24 mouse cellular contexts compared by ENCODE assay signal in the genomic region with DNA sequence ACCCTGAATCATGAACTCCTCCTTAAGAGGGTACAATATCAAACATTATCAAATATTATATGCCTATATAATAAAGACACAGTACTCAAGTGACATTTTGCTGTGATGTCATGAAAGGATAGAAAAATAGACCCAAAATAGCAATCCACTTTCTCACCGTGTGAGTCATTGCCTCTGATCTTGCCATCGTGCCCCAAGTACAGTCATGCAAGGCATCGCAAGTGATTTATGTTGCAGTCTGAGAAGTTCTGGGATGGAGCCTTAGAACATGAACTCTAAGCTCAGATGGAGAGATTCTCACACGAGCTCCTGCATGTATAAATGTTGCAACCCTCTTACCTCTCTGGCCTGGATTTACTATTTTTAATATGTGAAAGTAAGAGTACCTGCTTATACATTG. TPM values are rescaled to one million over a fixed set of nuclear protein-coding genes. Genes with fewer than 3 reads are reported as not detected.
A peak's percentile ranks its signal among the peaks of the same experiment; 100 is the strongest.
DNase-seq lines count a peak whose midpoint lies in the region; ATAC-seq and TF ChIP-seq lines count a peak whose summit lies in the region.
"Had no signal": no experiment of that assay in that cellular context is flagged by ENCODE, and none has a peak within 500 bp of the region (broad histone marks: within the 10 kb centered on the region; RNA-seq: fewer than 3 reads in every experiment).

No protein-coding gene starts in this region.

- no peaks in the 10 kb centered on the region for H3K36me3 ChIP-seq in forebrain, postnatal 0 days (ENCODE audit: insufficient read depth)
- H3K36me3 ChIP-seq in heart, embryonic 10.5 days: no peaks in the 10 kb centered on the region
- H3K36me3 ChIP-seq: embryonic facial prominence, embryonic 15.5 days; forebrain, embryonic 15.5 days; heart, embryonic 15.5 days; hindbrain, embryonic 10.5 days had no signal

- H3K27me3 ChIP-seq in Patski: no peaks in the 10 kb centered on the region
- no peaks in the 10 kb centered on the region for H3K27me3 ChIP-seq in forebrain, postnatal 0 days (ENCODE audit: insufficient read depth, low read length)
- H3K27me3 ChIP-seq in heart, embryonic 10.5 days (ENCODE audit: insufficient read depth, poor library complexity, severe bottlenecking): no peaks in the 10 kb centered on the region
- H3K27me3 ChIP-seq: CH12.LX; embryonic facial prominence, embryonic 15.5 days; forebrain, embryonic 15.5 days; heart, embryonic 15.5 days had no signal

- no peak overlapping the region for H3K9ac ChIP-seq in forebrain, postnatal 0 days
- H3K9ac ChIP-seq: embryonic facial prominence, embryonic 15.5 days; forebrain, embryonic 15.5 days; heart, embryonic 15.5 days; hindbrain, embryonic 14.5 days had no signal

- no peak overlapping the region for H3K27ac ChIP-seq in forebrain, postnatal 0 days (ENCODE audit: low read depth, low read length)
- no peak overlapping the region for H3K27ac ChIP-seq in heart, embryonic 10.5 days
- H3K27ac ChIP-seq: embryonic facial prominence, embryonic 15.5 days; hindbrain, embryonic 10.5 days; hindbrain, embryonic 14.5 days had no signal

- 88% methylated on average over 4 of the region's 4 CpGs for WGBS in forebrain, postnatal 0 days
- 82% methylated on average over 4 of the region's 4 CpGs for WGBS in heart, embryonic 10.5 days

- POLR2A ChIA-PET in Patski (lab: Charles Lee): no interaction called here

- TF ChIP-seq CTCF in Patski (IDR thresholded peaks at IDR 0.05): no peak
- no peak for TF ChIP-seq CTCF in forebrain, postnatal 0 days (IDR thresholded peaks at IDR 0.05; ENCODE audit: low read depth)

- no peak overlapping the region for H3K4me3 ChIP-seq in forebrain, postnatal 0 days (ENCODE audit: low read depth, low read length)
- no peak overlapping the region for H3K4me3 ChIP-seq in heart, embryonic 10.5 days
- H3K4me3 ChIP-seq: embryonic facial prominence, embryonic 15.5 days; erythroblast, embryonic 14.5 days; forebrain, embryonic 15.5 days; heart, embryonic 15.5 days; hindbrain, embryonic 10.5 days had no signal

- CTCF ChIA-PET in Patski (lab: Charles Lee): interaction anchor here (1.1 kb wide), 1 partner anchor 41 kb away, joined by 4 read pairs; no protein-coding TSS in a partner anchor

- peak; percentile 30 for DNase-seq in 3134 (ENCODE audit: extremely low read depth, insufficient read length, low spot score)
- DNase-seq in 3T3-L1 (ENCODE audit: low read depth, low spot score): peak; percentile 90
- peak; percentile 50 for DNase-seq in Patski (ENCODE audit: low read depth, low spot score)
- DNase-seq in brain, adult 2 months (ENCODE audit: low read depth, low spot score): peak; percentile 70
- no peak for DNase-seq in kidney, postnatal 10 days
- DNase-seq in forebrain, postnatal 0 days: no peak
- DNase-seq in layer of hippocampus, adult 8-10 months (ENCODE audit: low spot score in 2 of 2): no peak
- DNase-seq in heart, embryonic 10.5 days (ENCODE audit: low spot score): no peak
- DNase-seq: cerebellum, adult 18-20 months; cerebellum, adult 9-11 months; cerebellum, postnatal 36 days; embryo, embryonic 11 days; gastrocnemius, postnatal 10 days; heart, adult 18-20 months; kidney, adult 2 months had no signal

- H3K4me2 ChIP-seq in forebrain, postnatal 0 days (ENCODE audit: low read depth): no peak overlapping the region
- H3K4me2 ChIP-seq: embryonic facial prominence, embryonic 15.5 days; forebrain, embryonic 15.5 days; heart, embryonic 11.5 days; heart, embryonic 15.5 days; hindbrain, embryonic 14.5 days had no signal

- no peaks in the 10 kb centered on the region for H3K9me3 ChIP-seq in forebrain, postnatal 0 days (ENCODE audit: low read length)
- H3K9me3 ChIP-seq in heart, embryonic 10.5 days: no peaks in the 10 kb centered on the region
- H3K9me3 ChIP-seq: embryonic facial prominence, embryonic 15.5 days; forebrain, embryonic 15.5 days; heart, embryonic 15.5 days; hindbrain, embryonic 10.5 days had no signal

- in situ Hi-C loops in Patski (cut with MboI; ENCODE audit: low pct_unique_long_range_greater_than_20kb): no loop called here

- ATAC-seq in Patski: peak; percentile 3
- no peak for ATAC-seq in forebrain, postnatal 0 days
- ATAC-seq: forebrain, embryonic 15.5 days; intestine, embryonic 16.5 days had no signal

- no peaks in the 10 kb centered on the region; the same call in 1 of the 2 replicates for H3K4me1 ChIP-seq in forebrain, postnatal 0 days (ENCODE audit: insufficient read depth)
- H3K4me1 ChIP-seq in heart, embryonic 10.5 days: peaks cover 15% of the 10 kb centered on the region; the same call in 1 of the 2 replicates

RNA-seq across cellular contexts. Expression of a gene that starts 2.2 kb away (rescaled TPM):
- polyA plus RNA-seq in Patski (2021): 88.4 TPM
- 167 and 205 TPM in 2 replicates for total RNA-seq in forebrain, postnatal 0 days (2014; rRNA removed)
- polyA plus RNA-seq in forebrain, postnatal 0 days (2015; fragmentation: Nextera tagmentation; extraction: Ambion mirVana): 145 and 195 TPM in 2 replicates
- 100 to 1,000 TPM; 410 to 478 (median 439) TPM for total RNA-seq in layer of hippocampus, adult 8-10 months (2022)
- polyA plus RNA-seq in heart, embryonic 10.5 days (2016; fragmentation: Nextera tagmentation; extraction: Ambion mirVana): 70.9 and 85.2 TPM in 2 replicates

Comparison
In these comparisons a context has a peak if more than half of its experiments do, and no peak if none do; other contexts are left out.
1. DNase-seq: peak in 3134 (single experiment), 3T3-L1 (single experiment), Patski (single experiment) and brain, adult 2 months (single experiment); none in kidney, postnatal 10 days (single experiment), forebrain, postnatal 0 days (single experiment), layer of hippocampus, adult 8-10 months (0 of 2) and heart, embryonic 10.5 days (single experiment).